Mouse (Mus musculus): ENCODE results near the gene Fam19a4.
"Not testable (repeated sequence)": the region's sequence is repeated elsewhere in the genome, so short reads cannot be mapped to it uniquely, and the experiment has no call there.

Gene Fam19a4

GRCm38 (mm10) chr6:96991741-96992140, 68.5 kb downstream of the Fam19a4 start:
- in situ Hi-C loops (cut with MboI, MseI) = no loop called here

- in situ Hi-C loops (cut with MboI, MseI) = no loop called here
These were observed 82.7 kb downstream of the Fam19a4 start for GRCm38 (mm10) chr6:96977537-96977936.

- in situ Hi-C loops (cut with MboI, MseI) = no loop called here
These were observed 115.4 kb downstream of the Fam19a4 start for GRCm38 (mm10) chr6:96944796-96945195.

- in situ Hi-C loops (cut with MboI, MseI) = no loop called here
These were observed 124.4 kb downstream of the Fam19a4 start for GRCm38 (mm10) chr6:96935776-96936175.

- in situ Hi-C loops (cut with MboI, MseI) = no loop called here
These were observed 151.1 kb downstream of the Fam19a4 start for GRCm38 (mm10) chr6:96909061-96909480.

GRCm38 (mm10) chr6:96877105-96877504, 183.1 kb downstream of the Fam19a4 start:
- in situ Hi-C loops (cut with MboI, MseI) = not testable (repeated sequence)

GRCm38 (mm10) chr6:96876651-96877050, 183.6 kb downstream of the Fam19a4 start:
- in situ Hi-C loops (cut with MboI, MseI) = not testable (repeated sequence)

GRCm38 (mm10) chr6:96853065-96853464, 207.1 kb downstream of the Fam19a4 start:
- in situ Hi-C loops (cut with MboI, MseI) = loop anchor here (5.0 kb wide), 1 partner anchor 1631 kb away; no protein-coding TSS in a partner anchor

GRCm38 (mm10) chr6:96843944-96844343, 216.3 kb downstream of the Fam19a4 start:
- in situ Hi-C loops (cut with MboI, MseI) = loop anchor here (10.0 kb wide), 2 partner anchors 261 to 1779 kb away; no protein-coding TSS in a partner anchor

GRCm38 (mm10) chr6:96840634-96841033, 219.6 kb downstream of the Fam19a4 start:
- in situ Hi-C loops (cut with MboI, MseI) = loop anchor here (10.0 kb wide), 2 partner anchors 264 to 1776 kb away; no protein-coding TSS in a partner anchor

- in situ Hi-C loops (cut with MboI, MseI) = no loop called here
These were observed 233.6 kb downstream of the Fam19a4 start for GRCm38 (mm10) chr6:96826626-96827025.

- in situ Hi-C loops (cut with MboI, MseI) = no loop called here
These were observed 257.2 kb downstream of the Fam19a4 start for GRCm38 (mm10) chr6:96802981-96803380.

GRCm38 (mm10) chr6:96798746-96799145, 261.5 kb downstream of the Fam19a4 start:
- in situ Hi-C loops (cut with MboI, MseI) = no loop called here

GRCm38 (mm10) chr6:96797451-96797850, 262.8 kb downstream of the Fam19a4 start:
- in situ Hi-C loops (cut with MboI, MseI) = no loop called here

All from T-helper 1 cell (primary cell).